Mouse (Mus musculus): ENCODE results near the gene Eepd1. TPM values are rescaled to one million over a fixed set of nuclear protein-coding genes. Genes with fewer than 3 reads are reported as not detected.

The Eepd1 gene
- polyA plus RNA-seq, 1 experiment from 2014 or later = 26.1 TPM

GRCm38 (mm10) chr9:25495601-25496000 is 14.3 kb downstream of the Eepd1 start:
- Histone ChIP-seq H3K4me3 (ENCODE audit: low read depth, low read length) (no peak overlapping the region), H3K4me2 (replicated peaks; ENCODE audit: low read depth) (no peak overlapping the region), H3K9me3 (ENCODE audit: control insufficient read depth) (no peaks in the 10 kb centered on the region), H3K9ac (ENCODE audit: low read depth, low read length) (no peak overlapping the region), H3K36me3 (ENCODE audit: control insufficient read depth, insufficient read depth) (no peaks in the 10 kb centered on the region), H3K27me3 (replicated peaks; ENCODE audit: control insufficient read depth, insufficient read depth, low read length) (no peaks in the 10 kb centered on the region), H3K27ac (ENCODE audit: low read depth, low read length) (no peak overlapping the region), H3K4me1 (replicated peaks; ENCODE audit: control insufficient read depth, insufficient read depth, low read length) (no peaks in the 10 kb centered on the region)
- no peak for ATAC-seq
- TF ChIP-seq CTCF (IDR thresholded peaks at IDR 0.05; ENCODE audit: low read depth) = no peak
- WGBS = 92% methylated on average over 10 of the region's 10 CpGs

GRCm38 (mm10) chr9:25496196-25496595 is 14.8 kb downstream of the Eepd1 start:
- no peaks in the 10 kb centered on the region for H3K36me3 ChIP-seq (ENCODE audit: control insufficient read depth, insufficient read depth)
- no peak overlapping the region for H3K4me3 ChIP-seq (ENCODE audit: low read depth, low read length)
- no peaks in the 10 kb centered on the region for H3K9me3 ChIP-seq (ENCODE audit: control insufficient read depth)
- WGBS = 86% methylated on average over 4 of the region's 4 CpGs
- H3K4me2 ChIP-seq (replicated peaks; ENCODE audit: low read depth) = no peak overlapping the region
- H3K27me3 ChIP-seq (replicated peaks; ENCODE audit: control insufficient read depth, insufficient read depth, low read length) = no peaks in the 10 kb centered on the region
- no peak overlapping the region for H3K9ac ChIP-seq (ENCODE audit: low read depth, low read length)
- no peak for TF ChIP-seq CTCF (IDR thresholded peaks at IDR 0.05; ENCODE audit: low read depth)
- H3K27ac ChIP-seq (ENCODE audit: low read depth, low read length) = no peak overlapping the region
- no peaks in the 10 kb centered on the region for H3K4me1 ChIP-seq (replicated peaks; ENCODE audit: control insufficient read depth, insufficient read depth, low read length)
- ATAC-seq = no peak

- no peak for TF ChIP-seq CTCF (IDR thresholded peaks at IDR 0.05; ENCODE audit: low read depth)
- H3K27me3 ChIP-seq (replicated peaks; ENCODE audit: control insufficient read depth, insufficient read depth, low read length) = no peaks in the 10 kb centered on the region
- no peak overlapping the region for H3K27ac ChIP-seq (ENCODE audit: low read depth, low read length)
- H3K9ac ChIP-seq (ENCODE audit: low read depth, low read length) = no peak overlapping the region
- no peaks in the 10 kb centered on the region for H3K9me3 ChIP-seq (ENCODE audit: control insufficient read depth)
- H3K36me3 ChIP-seq (ENCODE audit: control insufficient read depth, insufficient read depth) = no peaks in the 10 kb centered on the region
- no peak overlapping the region for H3K4me3 ChIP-seq (ENCODE audit: low read depth, low read length)
- no peak for ATAC-seq
- H3K4me1 ChIP-seq (replicated peaks; ENCODE audit: control insufficient read depth, insufficient read depth, low read length) = no peaks in the 10 kb centered on the region
- no peak overlapping the region for H3K4me2 ChIP-seq (replicated peaks; ENCODE audit: low read depth)
- 94% methylated on average over 2 of the region's 2 CpGs for WGBS
These were observed 15.4 kb downstream of the Eepd1 start for GRCm38 (mm10) chr9:25496703-25497102.

GRCm38 (mm10) chr9:25498770-25499169 is 17.4 kb downstream of the Eepd1 start:
- Histone ChIP-seq H3K27ac (ENCODE audit: low read depth, low read length) (no peak overlapping the region), H3K9me3 (ENCODE audit: control insufficient read depth) (no peaks in the 10 kb centered on the region), H3K4me1 (replicated peaks; ENCODE audit: control insufficient read depth, insufficient read depth, low read length) (no peaks in the 10 kb centered on the region), H3K4me2 (replicated peaks; ENCODE audit: low read depth) (no peak overlapping the region), H3K4me3 (ENCODE audit: low read depth, low read length) (no peak overlapping the region), H3K36me3 (ENCODE audit: control insufficient read depth, insufficient read depth) (no peaks in the 10 kb centered on the region), H3K27me3 (replicated peaks; ENCODE audit: control insufficient read depth, insufficient read depth, low read length) (no peaks in the 10 kb centered on the region), H3K9ac (ENCODE audit: low read depth, low read length) (no peak overlapping the region)
- no peak; the same call in 1 of the 2 replicates for TF ChIP-seq CTCF (IDR thresholded peaks at IDR 0.05; ENCODE audit: low read depth)
- WGBS = 16% methylated on average over 4 of the region's 4 CpGs
- peak; percentile 47; the same call in 1 of the 2 replicates for ATAC-seq

- no peaks in the 10 kb centered on the region for H3K36me3 ChIP-seq (ENCODE audit: control insufficient read depth, insufficient read depth)
- no peak for ATAC-seq
- no peak overlapping the region; the same call in 1 of the 2 replicates for H3K27ac ChIP-seq (ENCODE audit: low read depth, low read length)
- TF ChIP-seq CTCF (IDR thresholded peaks at IDR 0.05; ENCODE audit: low read depth) = no peak
- H3K4me2 ChIP-seq (replicated peaks; ENCODE audit: low read depth) = no peak overlapping the region
- 42% methylated on average over 3 of the region's 3 CpGs for WGBS
- H3K4me3 ChIP-seq (ENCODE audit: low read depth, low read length) = no peak overlapping the region
- no peaks in the 10 kb centered on the region for H3K9me3 ChIP-seq (ENCODE audit: control insufficient read depth)
- no peaks in the 10 kb centered on the region for H3K4me1 ChIP-seq (replicated peaks; ENCODE audit: control insufficient read depth, insufficient read depth, low read length)
- H3K9ac ChIP-seq (ENCODE audit: low read depth, low read length) = no peak overlapping the region
- H3K27me3 ChIP-seq (replicated peaks; ENCODE audit: control insufficient read depth, insufficient read depth, low read length) = no peaks in the 10 kb centered on the region
These were observed 18.0 kb downstream of the Eepd1 start for GRCm38 (mm10) chr9:25499306-25499705.

- H3K36me3 ChIP-seq (ENCODE audit: control insufficient read depth, insufficient read depth) = no peaks in the 10 kb centered on the region
- 71% methylated on average over 2 of the region's 2 CpGs for WGBS
- H3K9ac ChIP-seq (ENCODE audit: low read depth, low read length) = no peak overlapping the region
- ATAC-seq = no peak
- no peak overlapping the region for H3K27ac ChIP-seq (ENCODE audit: low read depth, low read length)
- no peaks in the 10 kb centered on the region for H3K27me3 ChIP-seq (replicated peaks; ENCODE audit: control insufficient read depth, insufficient read depth, low read length)
- no peaks in the 10 kb centered on the region for H3K4me1 ChIP-seq (replicated peaks; ENCODE audit: control insufficient read depth, insufficient read depth, low read length)
- H3K4me3 ChIP-seq (ENCODE audit: low read depth, low read length) = no peak overlapping the region
- TF ChIP-seq CTCF (IDR thresholded peaks at IDR 0.05; ENCODE audit: low read depth) = no peak
- no peaks in the 10 kb centered on the region for H3K9me3 ChIP-seq (ENCODE audit: control insufficient read depth)
- H3K4me2 ChIP-seq (replicated peaks; ENCODE audit: low read depth) = no peak overlapping the region
These were observed 18.7 kb downstream of the Eepd1 start for GRCm38 (mm10) chr9:25500031-25500430.

GRCm38 (mm10) chr9:25508825-25509224 is 27.5 kb downstream of the Eepd1 start:
- H3K27ac ChIP-seq (ENCODE audit: low read depth, low read length) = no peak overlapping the region
- no peak for TF ChIP-seq CTCF (IDR thresholded peaks at IDR 0.05; ENCODE audit: low read depth)
- no peaks in the 10 kb centered on the region for H3K36me3 ChIP-seq (ENCODE audit: control insufficient read depth, insufficient read depth)
- H3K4me1 ChIP-seq (replicated peaks; ENCODE audit: control insufficient read depth, insufficient read depth, low read length) = no peaks in the 10 kb centered on the region
- WGBS = 77% methylated on average over 3 of the region's 3 CpGs
- no peaks in the 10 kb centered on the region for H3K27me3 ChIP-seq (replicated peaks; ENCODE audit: control insufficient read depth, insufficient read depth, low read length)
- ATAC-seq = no peak
- no peaks in the 10 kb centered on the region for H3K9me3 ChIP-seq (ENCODE audit: control insufficient read depth)
- no peak overlapping the region for H3K4me3 ChIP-seq (ENCODE audit: low read depth, low read length)
- H3K4me2 ChIP-seq (replicated peaks; ENCODE audit: low read depth) = no peak overlapping the region
- H3K9ac ChIP-seq (ENCODE audit: low read depth, low read length) = no peak overlapping the region

Data from intestine, postnatal 0 days (tissue).